In the genomic region with DNA sequence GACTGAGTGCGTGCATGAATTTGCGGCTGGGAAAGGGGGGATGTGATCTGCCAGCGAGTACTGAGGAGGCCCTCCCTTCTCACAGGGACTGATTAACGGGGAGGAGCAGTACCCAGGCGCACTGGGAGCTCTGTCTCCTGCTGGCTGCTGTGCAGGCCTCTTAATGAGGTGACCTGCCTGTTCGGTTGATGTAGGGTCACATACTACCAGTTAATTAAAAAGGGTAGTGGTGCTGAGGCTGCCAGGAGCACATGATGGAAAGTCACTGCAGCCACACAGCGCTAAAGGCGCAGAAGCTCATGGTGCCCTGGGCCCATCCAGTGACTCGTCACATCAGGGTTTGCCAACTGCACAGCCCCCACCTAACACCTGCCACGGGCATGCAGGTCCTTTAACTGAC, we compare ENCODE assay signal across 14 mouse cellular contexts.
A peak's percentile ranks its signal among the peaks of the same experiment; 100 is the strongest.
DNase-seq lines count a peak whose midpoint lies in the region; ATAC-seq and TF ChIP-seq lines count a peak whose summit lies in the region.
"Had no signal": no experiment of that assay in that cellular context is flagged by ENCODE, and none has a peak within 500 bp of the region (broad histone marks: within the 10 kb centered on the region; RNA-seq: fewer than 3 reads in every experiment).

No protein-coding gene starts in this region.

- no peak overlapping the region for H3K27ac ChIP-seq in heart, embryonic 10.5 days
- H3K27ac ChIP-seq in limb, embryonic 11.5 days (replicated peaks; ENCODE audit: low read depth, low read length) = no peak overlapping the region
- no peak overlapping the region for H3K27ac ChIP-seq in intestine, embryonic 15.5 days
- H3K27ac ChIP-seq: limb, embryonic 13.5 days; stomach, postnatal 0 days had no signal

- no peaks in the 10 kb centered on the region for H3K9me3 ChIP-seq in heart, embryonic 10.5 days
- no peaks in the 10 kb centered on the region for H3K9me3 ChIP-seq in limb, embryonic 11.5 days (ENCODE audit: control insufficient read depth, low read length)
- no peaks in the 10 kb centered on the region for H3K9me3 ChIP-seq in intestine, embryonic 15.5 days
- H3K9me3 ChIP-seq: limb, embryonic 13.5 days had no signal

- H3K4me1 ChIP-seq in heart, embryonic 10.5 days = peaks cover 39% of the 10 kb centered on the region
- H3K4me1 ChIP-seq in limb, embryonic 11.5 days (ENCODE audit: control insufficient read depth, insufficient read depth, low read length) = peaks cover 18% of the 10 kb centered on the region
- H3K4me1 ChIP-seq in intestine, embryonic 15.5 days (replicated peaks) = 0 out of 2 replicates have a peak, but pooled peaks cover 3% of the 10 kb centered on the region

- H3K9ac ChIP-seq in limb, embryonic 11.5 days (ENCODE audit: low read length) = no peak overlapping the region
- no peak overlapping the region for H3K9ac ChIP-seq in intestine, embryonic 15.5 days
- H3K9ac ChIP-seq: limb, embryonic 13.5 days had no signal

- WGBS in heart, embryonic 10.5 days = 59% methylated on average over 10 of the region's 10 CpGs
- 21% methylated on average over 10 of the region's 10 CpGs for WGBS in limb, embryonic 11.5 days
- WGBS in intestine, embryonic 15.5 days = 63% methylated on average over 10 of the region's 10 CpGs

- no peak for TF ChIP-seq POLR2A in brain, embryonic 14.5 days (IDR thresholded peaks at IDR 0.05; ENCODE audit: borderline replicate concordance, extremely low read depth, insufficient read depth, insufficient read length, poor library complexity, severe bottlenecking)

- peaks cover 63% of the 10 kb centered on the region for H3K36me3 ChIP-seq in heart, embryonic 10.5 days
- H3K36me3 ChIP-seq in limb, embryonic 11.5 days (ENCODE audit: control insufficient read depth, insufficient read depth, low read length) = peaks cover 2% of the 10 kb centered on the region; the same call in 1 of the 2 replicates
- peaks cover 5% of the 10 kb centered on the region for H3K36me3 ChIP-seq in intestine, embryonic 15.5 days
- H3K36me3 ChIP-seq: G1E had no signal

- no peak for TF ChIP-seq CTCF in brain, embryonic 14.5 days (IDR thresholded peaks at IDR 0.05; ENCODE audit: borderline replicate concordance, extremely low read depth, insufficient read depth, insufficient read length)

- no peak overlapping the region for H3K4me3 ChIP-seq in heart, embryonic 10.5 days
- no peak overlapping the region for H3K4me3 ChIP-seq in limb, embryonic 11.5 days (ENCODE audit: low read depth, low read length)
- H3K4me3 ChIP-seq in intestine, embryonic 15.5 days (replicated peaks) = no peak overlapping the region
- H3K4me3 ChIP-seq: erythroblast, embryonic 14.5 days; limb, embryonic 13.5 days had no signal

- DNase-seq in heart, adult 11 months = peak; percentile 97
- no peak for DNase-seq in heart, embryonic 10.5 days (ENCODE audit: low spot score)
- peak; percentile 66 for DNase-seq in brain, embryonic 14.5 days (ENCODE audit: low read depth)
- peak; percentile 23 for DNase-seq in heart, postnatal 4 days
- DNase-seq in limb, embryonic 11.5 days (ENCODE audit: low spot score) = peak; percentile 48
- DNase-seq in frontal cortex, postnatal 10 days (ENCODE audit: low spot score in 2 of 2) = no peak
- DNase-seq in adrenal gland, adult 18-20 months (ENCODE audit: low spot score in 2 of 2) = no peak
- DNase-seq: adrenal gland, adult 2 months; cerebellum, adult 8-10 months had no signal

- H3K4me2 ChIP-seq in limb, embryonic 11.5 days (ENCODE audit: low read depth, severe bottlenecking) = no peak overlapping the region
- H3K4me2 ChIP-seq in intestine, embryonic 15.5 days (replicated peaks) = no peak overlapping the region
- H3K4me2 ChIP-seq: limb, embryonic 13.5 days had no signal

- peak; percentile 54; the same call in 1 of the 2 replicates for ATAC-seq in limb, embryonic 11.5 days (ENCODE audit: insufficient number of reproducible peaks, low FRiP score, low TSS enrichment, low read depth)
- ATAC-seq in intestine, embryonic 15.5 days = no peak

- H3K27me3 ChIP-seq in heart, embryonic 10.5 days (ENCODE audit: insufficient read depth, poor library complexity, severe bottlenecking) = no peaks in the 10 kb centered on the region
- no peaks in the 10 kb centered on the region for H3K27me3 ChIP-seq in limb, embryonic 11.5 days (ENCODE audit: control insufficient read depth, insufficient read depth, low read length)
- no peaks in the 10 kb centered on the region for H3K27me3 ChIP-seq in intestine, embryonic 15.5 days (replicated peaks)
- H3K27me3 ChIP-seq: limb, embryonic 13.5 days had no signal

Comparison
In these comparisons a context has a peak if more than half of its experiments do, and no peak if none do; other contexts are left out.
1. DNase-seq: peak in heart, adult 11 months (single experiment), brain, embryonic 14.5 days (single experiment), heart, postnatal 4 days (single experiment) and limb, embryonic 11.5 days (single experiment); none in heart, embryonic 10.5 days (single experiment), frontal cortex, postnatal 10 days (0 of 2) and adrenal gland, adult 18-20 months (0 of 2).